Mouse (Mus musculus) brain, embryonic 18.5 days (tissue): ENCODE data around the gene Cdyl2.

Experiments used
- DNase-seq: peaks from one replicate; pipeline ENCODE4 v3.0.0-alpha.2; 2012; ENCODE audit warnings: low read depth, low spot score

Gene Cdyl2

DNA sequence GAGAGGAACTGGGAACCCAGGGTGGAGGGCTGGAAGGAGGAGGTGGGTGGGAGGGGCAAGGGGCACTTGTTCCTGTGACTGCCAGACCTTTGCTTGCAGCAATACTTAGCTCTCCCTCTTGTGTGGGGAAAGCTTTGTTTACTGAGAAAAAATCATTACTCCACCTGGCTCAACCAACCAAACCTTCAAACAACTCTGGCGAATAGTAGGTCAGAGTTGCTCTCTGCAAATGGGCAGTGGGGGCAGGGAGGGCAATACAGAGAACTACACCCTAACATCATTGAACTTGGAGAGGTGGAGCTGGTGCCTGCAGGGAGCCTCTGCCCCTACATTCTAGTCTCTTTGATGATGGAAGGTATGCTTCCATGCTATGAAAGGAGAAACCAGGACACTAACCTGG lies 192.7 kb downstream of the Cdyl2 start:
- DNase-seq: no peak

GRCm38 (mm10) chr8:116538763-116539162 lies 194.0 kb downstream of the Cdyl2 start:
- no peak for DNase-seq

DNA sequence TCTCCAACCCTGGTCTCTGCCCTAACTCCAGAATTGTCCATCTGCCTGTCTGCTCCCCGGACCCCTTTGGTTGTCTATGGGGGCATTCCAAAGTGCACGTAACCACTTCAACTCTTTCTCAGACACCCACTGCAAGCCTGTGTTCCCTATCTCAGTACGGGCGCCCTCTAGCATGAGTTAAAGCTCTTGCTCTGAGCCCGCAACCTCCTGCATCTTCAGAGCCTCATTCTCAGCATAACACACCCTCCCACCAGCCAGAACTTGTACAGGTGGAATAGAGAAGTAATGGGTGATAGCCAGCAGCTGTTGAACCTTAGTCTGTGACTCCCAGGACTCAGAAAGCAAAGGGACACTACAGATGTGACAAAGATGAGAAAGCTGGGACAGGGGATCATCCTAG lies 196.0 kb downstream of the Cdyl2 start:
- no peak for DNase-seq

DNA sequence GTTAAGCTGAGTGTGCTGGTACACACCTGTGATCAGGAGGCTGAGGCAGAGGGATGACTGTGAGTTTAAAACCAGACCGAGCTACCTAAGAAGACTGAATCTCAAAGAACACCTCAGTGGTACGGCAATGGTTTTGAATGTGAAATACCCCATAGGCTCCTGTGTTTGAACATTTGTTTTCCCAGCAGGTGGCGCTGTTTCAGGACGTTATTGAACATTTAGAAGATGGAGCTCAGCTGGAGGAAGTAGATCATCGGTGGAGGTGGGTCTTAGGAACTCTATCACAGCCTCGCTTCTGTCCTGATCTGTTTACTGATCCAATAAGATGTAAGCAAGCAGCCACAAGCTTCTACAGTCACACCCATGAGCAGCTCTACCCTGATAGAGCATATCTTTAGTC lies 199.7 kb downstream of the Cdyl2 start:
- no peak for DNase-seq

DNA sequence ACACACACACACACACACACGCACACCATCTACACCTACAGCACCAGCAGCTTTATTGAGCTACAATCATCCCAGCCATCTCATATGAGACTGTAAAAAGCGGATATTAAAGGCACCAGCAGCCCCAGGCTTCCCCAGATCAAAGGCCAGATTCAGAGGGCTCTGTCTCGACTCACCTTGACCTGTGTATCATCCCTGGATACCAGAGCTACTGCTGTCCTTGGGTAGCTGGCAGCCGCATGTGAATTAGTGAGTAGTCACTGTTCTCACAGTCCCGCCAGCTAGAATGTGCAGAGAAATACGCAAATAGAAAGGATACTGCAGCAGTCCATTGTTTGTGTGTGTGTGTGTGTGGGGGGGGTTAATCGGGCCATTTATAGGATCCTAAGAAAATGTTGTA lies 204.1 kb downstream of the Cdyl2 start:
- no peak for DNase-seq

DNA sequence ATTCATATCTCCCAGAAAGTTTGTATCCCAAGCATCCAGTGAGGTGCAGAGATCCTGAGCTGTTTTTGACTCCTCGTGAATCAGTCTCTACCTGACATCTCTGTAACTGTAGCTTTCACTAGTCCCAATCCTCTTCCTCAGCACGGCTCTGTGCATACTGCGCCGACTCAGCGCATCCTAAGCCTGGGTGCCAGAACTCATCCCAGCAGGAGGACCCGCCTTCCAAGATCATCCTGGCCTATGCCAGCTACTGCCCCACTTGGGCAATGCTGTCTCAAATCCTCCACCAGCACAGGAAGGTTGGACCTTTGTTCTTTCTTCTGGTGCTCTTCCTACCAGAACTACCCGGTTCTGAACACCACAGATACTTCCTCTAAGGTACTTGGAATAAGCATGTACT lies 207.9 kb downstream of the Cdyl2 start:
- no peak for DNase-seq
